ENCODE assay signal across 22 mouse cellular contexts in genomic region chr14:39109566-39109965, GRCm38 (mm10).
DNase-seq lines count a peak whose midpoint lies in the region; ATAC-seq lines count a peak whose summit lies in the region.
"Had no signal": no experiment of that assay in that cellular context is flagged by ENCODE, and none has a peak within 500 bp of the region (broad histone marks: within the 10 kb centered on the region; RNA-seq: fewer than 3 reads in every experiment).

No protein-coding gene starts in this region.

- 0 out of 2 replicates have a peak, but pooled peaks cover 6% of the 10 kb centered on the region for H3K4me1 ChIP-seq in midbrain, embryonic 15.5 days
- H3K4me1 ChIP-seq in midbrain, embryonic 16.5 days (ENCODE audit: control insufficient read depth, insufficient read depth, low read length), result peaks cover 8% of the 10 kb centered on the region; the same call in 1 of the 2 replicates
- H3K4me1 ChIP-seq in forebrain, embryonic 14.5 days (ENCODE audit: control insufficient read depth, insufficient read depth, low read length), result peaks cover 7% of the 10 kb centered on the region
- H3K4me1 ChIP-seq: embryonic facial prominence, embryonic 15.5 days; forebrain, embryonic 15.5 days; heart, embryonic 13.5 days had no signal

- DNase-seq in cerebellum, adult 18-20 months, result peak; percentile 30 to 59
- DNase-seq in cerebellum, adult 9-11 months, result peak; percentile 68
- DNase-seq in cerebellum, postnatal 36 days, result peak; percentile 18 to 44
- no peak for DNase-seq in left cerebral cortex, adult 9 months (ENCODE audit: low spot score in 2 of 2)
- DNase-seq in adrenal gland, adult 8-10 months, result no peak
- no peak for DNase-seq in forebrain, embryonic 14.5 days (ENCODE audit: low spot score)
- DNase-seq: adrenal gland, postnatal 25 days; embryo, embryonic 11 days; gastrocnemius, postnatal 10 days; heart, postnatal 4 days; kidney, adult 11 months; kidney, adult 9 months had no signal

- no peak overlapping the region for H3K9ac ChIP-seq in midbrain, embryonic 15.5 days
- no peak overlapping the region for H3K9ac ChIP-seq in midbrain, embryonic 16.5 days (ENCODE audit: low read depth, low read length)
- no peak overlapping the region for H3K9ac ChIP-seq in forebrain, embryonic 14.5 days (ENCODE audit: low read length)
- H3K9ac ChIP-seq: embryonic facial prominence, embryonic 15.5 days; forebrain, embryonic 15.5 days; heart, embryonic 13.5 days; hindbrain, embryonic 12.5 days had no signal

- H3K27ac ChIP-seq in midbrain, embryonic 15.5 days, result 0 out of 2 replicates have a peak overlapping the region, but pooled peaks have one; percentile 6
- no peak overlapping the region for H3K27ac ChIP-seq in midbrain, embryonic 16.5 days (ENCODE audit: low read length)
- H3K27ac ChIP-seq in forebrain, embryonic 14.5 days (ENCODE audit: low read depth, low read length), result no peak overlapping the region
- H3K27ac ChIP-seq: embryonic facial prominence, embryonic 15.5 days; forebrain, embryonic 10.5 days; heart, embryonic 13.5 days; hindbrain, embryonic 12.5 days had no signal

- H3K36me3 ChIP-seq in midbrain, embryonic 15.5 days (replicated peaks), result no peaks in the 10 kb centered on the region
- no peaks in the 10 kb centered on the region for H3K36me3 ChIP-seq in midbrain, embryonic 16.5 days (ENCODE audit: control insufficient read depth, insufficient read depth, low read length)
- H3K36me3 ChIP-seq in forebrain, embryonic 14.5 days (ENCODE audit: control insufficient read depth, insufficient read depth, low read length), result no peaks in the 10 kb centered on the region
- H3K36me3 ChIP-seq: embryonic facial prominence, embryonic 15.5 days; forebrain, embryonic 10.5 days; forebrain, embryonic 15.5 days; heart, embryonic 13.5 days; hindbrain, embryonic 12.5 days had no signal

- ATAC-seq in midbrain, embryonic 15.5 days (replicated peaks), result no peak
- ATAC-seq in midbrain, embryonic 16.5 days, result no peak
- no peak for ATAC-seq in forebrain, embryonic 14.5 days
- ATAC-seq: forebrain, embryonic 15.5 days; hindbrain, embryonic 16.5 days; inflammation-experienced regulatory T-cells, adult 6 months had no signal

- no peaks in the 10 kb centered on the region for H3K9me3 ChIP-seq in midbrain, embryonic 15.5 days
- no peaks in the 10 kb centered on the region for H3K9me3 ChIP-seq in midbrain, embryonic 16.5 days (replicated peaks; ENCODE audit: control insufficient read depth, low read length, poor library complexity, severe bottlenecking)
- no peaks in the 10 kb centered on the region for H3K9me3 ChIP-seq in forebrain, embryonic 14.5 days (replicated peaks; ENCODE audit: control insufficient read depth, low read length)
- H3K9me3 ChIP-seq: embryonic facial prominence, embryonic 15.5 days; forebrain, embryonic 10.5 days; forebrain, embryonic 15.5 days; heart, embryonic 13.5 days; hindbrain, embryonic 12.5 days had no signal

- no peaks in the 10 kb centered on the region for H3K27me3 ChIP-seq in midbrain, embryonic 15.5 days (replicated peaks)
- H3K27me3 ChIP-seq in midbrain, embryonic 16.5 days (ENCODE audit: control insufficient read depth, insufficient read depth, low read depth, low read length), result no peaks in the 10 kb centered on the region
- no peaks in the 10 kb centered on the region for H3K27me3 ChIP-seq in forebrain, embryonic 14.5 days (replicated peaks; ENCODE audit: control insufficient read depth, insufficient read depth, low read length)
- H3K27me3 ChIP-seq: embryonic facial prominence, embryonic 15.5 days; forebrain, embryonic 15.5 days; heart, embryonic 13.5 days; hindbrain, embryonic 12.5 days had no signal

- no peak overlapping the region for H3K4me3 ChIP-seq in midbrain, embryonic 15.5 days
- H3K4me3 ChIP-seq in midbrain, embryonic 16.5 days (ENCODE audit: low read depth, low read length), result no peak overlapping the region
- H3K4me3 ChIP-seq in forebrain, embryonic 14.5 days (ENCODE audit: low read depth, low read length), result no peak overlapping the region
- H3K4me3 ChIP-seq: embryonic facial prominence, embryonic 15.5 days; erythroblast, embryonic 14.5 days; forebrain, embryonic 10.5 days; forebrain, embryonic 15.5 days; heart, embryonic 13.5 days; hindbrain, embryonic 12.5 days had no signal

- H3K4me2 ChIP-seq in midbrain, embryonic 15.5 days, result no peak overlapping the region
- H3K4me2 ChIP-seq in midbrain, embryonic 16.5 days (ENCODE audit: low read length), result no peak overlapping the region
- no peak overlapping the region for H3K4me2 ChIP-seq in forebrain, embryonic 14.5 days (ENCODE audit: low read length)
- H3K4me2 ChIP-seq: embryonic facial prominence, embryonic 15.5 days; forebrain, embryonic 15.5 days; heart, embryonic 13.5 days; hindbrain, embryonic 12.5 days had no signal

- 77% methylated on average over 3 of the region's 3 CpGs for WGBS in midbrain, embryonic 15.5 days
- WGBS in midbrain, embryonic 16.5 days, result 77% methylated on average over 3 of the region's 3 CpGs
- 80% methylated on average over 3 of the region's 3 CpGs for WGBS in forebrain, embryonic 14.5 days

Comparison
In these comparisons a context has a peak if more than half of its experiments do, and no peak if none do; other contexts are left out.
1. DNase-seq: peak in cerebellum, adult 18-20 months (2 of 2), cerebellum, adult 9-11 months (single experiment) and cerebellum, postnatal 36 days (2 of 2); none in left cerebral cortex, adult 9 months (0 of 2), adrenal gland, adult 8-10 months (single experiment) and forebrain, embryonic 14.5 days (single experiment).